Mouse (Mus musculus) myocyte (in vitro differentiated cells): Measurements from ENCODE around the gene Gja3.

Experiments used
- CEBPB ChIP-seq: IDR thresholded peaks from 2 replicates; pipeline ENCODE4 v1.6.1; 2011; ENCODE audit warnings: mild to moderate bottlenecking, moderate library complexity; ENCODE audit not compliant: poor library complexity, insufficient read depth, severe bottlenecking
- E2F4 ChIP-seq: IDR thresholded peaks from one replicate; pipeline ENCODE4 v1.6.1; 2011; ENCODE audit warnings: mild to moderate bottlenecking, control low read depth, moderate library complexity; ENCODE audit not compliant: insufficient read depth
- MAX ChIP-seq: IDR thresholded peaks from one replicate; pipeline ENCODE4 v1.6.1; 2011; ENCODE audit warnings: low read depth, mild to moderate bottlenecking, control low read depth
- MYOD1 ChIP-seq, 3 experiments: IDR thresholded peaks; one replicate each; pipeline ENCODE4 v1.6.1; 2011; ENCODE audit warnings: control low read depth in 2 of 3, low read depth in 2 of 3, mild to moderate bottlenecking in 2 of 3, moderate library complexity in 1 of 3; ENCODE audit not compliant: insufficient read length in 2 of 3, control insufficient read depth in 1 of 3
- MYOG ChIP-seq, 3 experiments: IDR thresholded peaks; one replicate each; pipeline ENCODE4 v1.6.1; 2011; ENCODE audit warnings: control low read depth in 2 of 3, low read depth in 2 of 3, mild to moderate bottlenecking in 2 of 3; ENCODE audit not compliant: insufficient read length in 2 of 3, control insufficient read depth in 1 of 3, insufficient read depth in 1 of 3
- POLR2A ChIP-seq: IDR thresholded peaks from one replicate; pipeline ENCODE4 v1.6.1; 2011; ENCODE audit warnings: low read depth, mild to moderate bottlenecking, control low read depth, moderate library complexity; ENCODE audit not compliant: insufficient read length
- POLR2AphosphoS2 ChIP-seq: IDR thresholded peaks from one replicate; pipeline ENCODE4 v1.6.1; 2011; ENCODE audit warnings: low read depth, control low read depth; ENCODE audit not compliant: insufficient read length
- REST ChIP-seq: IDR thresholded peaks from one replicate; pipeline ENCODE4 v1.6.1; 2011; ENCODE audit warnings: mild to moderate bottlenecking, control low read depth, moderate library complexity; ENCODE audit not compliant: insufficient read depth, insufficient read length
- TCF12 ChIP-seq: IDR thresholded peaks from one replicate; pipeline ENCODE4 v1.6.1; 2011; ENCODE audit warnings: mild to moderate bottlenecking, control low read depth; ENCODE audit not compliant: poor library complexity, insufficient read depth, severe bottlenecking
- TCF3 ChIP-seq: IDR thresholded peaks from one replicate; pipeline ENCODE4 v1.6.1; 2011; ENCODE audit warnings: low read depth, control low read depth; ENCODE audit not compliant: insufficient read length
- USF1 ChIP-seq: IDR thresholded peaks from one replicate; pipeline ENCODE4 v1.6.1; 2011; ENCODE audit warnings: low read depth, mild to moderate bottlenecking, control low read depth, moderate library complexity

DNA sequence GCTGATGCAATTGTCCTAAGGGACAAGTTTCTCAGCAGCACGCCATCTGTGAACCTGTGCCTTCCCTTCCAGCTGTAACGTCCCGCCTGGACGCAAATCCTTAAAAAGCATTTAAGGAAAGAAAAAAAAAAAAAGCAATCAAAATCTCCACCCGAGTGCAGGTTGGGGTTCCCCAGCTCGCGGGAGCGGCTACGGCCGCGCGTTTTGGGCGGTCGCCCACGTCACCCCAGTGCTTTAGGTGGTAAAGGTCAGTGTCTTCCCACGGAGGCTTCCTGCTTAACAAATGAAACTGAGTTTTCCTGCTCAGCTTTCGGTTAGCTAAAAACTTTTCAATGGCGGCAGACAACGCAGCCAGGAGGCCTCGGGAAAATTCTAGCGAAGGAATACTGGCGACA is 45.8 kb upstream of the Gja3 start:
- TF ChIP-seq POLR2A: no peak
- TF ChIP-seq MYOD1 (IDR thresholded peaks at IDR 0.05; ENCODE audit: control insufficient read depth in 1 of 3, insufficient read length in 2 of 3, low read depth in 2 of 3): no peak
- TF ChIP-seq E2F4: no peak
- no peak for TF ChIP-seq REST
- TF ChIP-seq USF1: no peak
- TF ChIP-seq MYOG (IDR thresholded peaks at IDR 0.05; ENCODE audit: control insufficient read depth in 1 of 3, insufficient read depth in 1 of 3, insufficient read length in 2 of 3, low read depth in 2 of 3): no peak
- no peak for TF ChIP-seq MAX
- no peak for TF ChIP-seq POLR2AphosphoS2
- TF ChIP-seq CEBPB: no peak
- TF ChIP-seq TCF12: no peak
- TF ChIP-seq TCF3: no peak
